Mouse (Mus musculus): ENCODE measurements around the gene Amh. TPM values are rescaled to one million over a fixed set of nuclear protein-coding genes. Genes with fewer than 3 reads are reported as not detected.
"Not testable (repeated sequence)": the region's sequence is repeated elsewhere in the genome, so short reads cannot be mapped to it uniquely, and the experiment has no call there.

Gene Amh
- polyA plus RNA-seq, 1 experiment from 2014 or later, result not detected

GRCm38 (mm10) chr10:80828587-80828986, 23.5 kb downstream of the Amh start:
- H3K27me3 ChIP-seq (ENCODE audit: control insufficient read depth, insufficient read depth, low read length), result not testable (repeated sequence)

GRCm38 (mm10) chr10:80829359-80830278, 24.6 kb downstream of the Amh start:
- no peak overlapping the region for H3K9ac ChIP-seq
- peaks cover 27% of the 10 kb centered on the region for H3K36me3 ChIP-seq (replicated peaks; ENCODE audit: control insufficient read depth, insufficient read depth)
- H3K27me3 ChIP-seq (ENCODE audit: control insufficient read depth, insufficient read depth, low read length), result peaks cover 16% of the 10 kb centered on the region
- no peak for ATAC-seq (ENCODE audit: low FRiP score)
- H3K4me3 ChIP-seq (replicated peaks; ENCODE audit: low read length), result no peak overlapping the region
- no peak overlapping the region for H3K27ac ChIP-seq
- H3K4me2 ChIP-seq (replicated peaks), result no peak overlapping the region
- no peaks in the 10 kb centered on the region for H3K9me3 ChIP-seq (ENCODE audit: control insufficient read depth, low read length)
- peaks cover 12% of the 10 kb centered on the region for H3K4me1 ChIP-seq (replicated peaks; ENCODE audit: control insufficient read depth, insufficient read depth, low read length)
- WGBS, result 74% methylated on average over 1 of the region's 1 CpGs
- no peak for DNase-seq (ENCODE audit: low spot score)

More at GRCm38 (mm10) chr10:80828587-80828986, 23.5 kb downstream of the Amh start:
- 86% methylated on average over 7 of the region's 9 CpGs for WGBS
- DNase-seq (ENCODE audit: low spot score); H3K27ac ChIP-seq; H3K9me3 ChIP-seq (ENCODE audit: control insufficient read depth, low read length); ATAC-seq (ENCODE audit: low FRiP score); H3K4me3 ChIP-seq (replicated peaks; ENCODE audit: low read length): not testable (repeated sequence)
- peaks cover 27% of the 10 kb centered on the region for H3K36me3 ChIP-seq (replicated peaks; ENCODE audit: control insufficient read depth, insufficient read depth)
- peak overlapping the region; percentile 91 for H3K4me2 ChIP-seq (replicated peaks)
- H3K9ac ChIP-seq, result 0 out of 2 replicates have a peak overlapping the region, but pooled peaks have one; percentile 96
- H3K4me1 ChIP-seq (replicated peaks; ENCODE audit: control insufficient read depth, insufficient read depth, low read length), result peaks cover 12% of the 10 kb centered on the region

GRCm38 (mm10) chr10:80831136-80831535, 26.1 kb downstream of the Amh start:
- ATAC-seq (ENCODE audit: low FRiP score), result no peak
- Histone ChIP-seq H3K27me3 (ENCODE audit: control insufficient read depth, insufficient read depth, low read length) (peaks cover 31% of the 10 kb centered on the region), H3K4me2 (replicated peaks) (no peak overlapping the region), H3K9ac (no peak overlapping the region), H3K27ac (no peak overlapping the region), H3K4me3 (replicated peaks; ENCODE audit: low read length) (no peak overlapping the region), H3K4me1 (replicated peaks; ENCODE audit: control insufficient read depth, insufficient read depth, low read length) (peaks cover 12% of the 10 kb centered on the region), H3K9me3 (ENCODE audit: control insufficient read depth, low read length) (no peaks in the 10 kb centered on the region), H3K36me3 (replicated peaks; ENCODE audit: control insufficient read depth, insufficient read depth) (peaks cover 33% of the 10 kb centered on the region)
- no peak for DNase-seq (ENCODE audit: low spot score)
- 3% methylated on average over 9 of the region's 9 CpGs for WGBS

GRCm38 (mm10) chr10:80832818-80833217, 27.8 kb downstream of the Amh start:
- Histone ChIP-seq H3K9ac (no peak overlapping the region), H3K4me1 (replicated peaks; ENCODE audit: control insufficient read depth, insufficient read depth, low read length) (peaks cover 8% of the 10 kb centered on the region), H3K9me3 (ENCODE audit: control insufficient read depth, low read length) (no peaks in the 10 kb centered on the region), H3K27me3 (ENCODE audit: control insufficient read depth, insufficient read depth, low read length) (peaks cover 35% of the 10 kb centered on the region), H3K36me3 (replicated peaks; ENCODE audit: control insufficient read depth, insufficient read depth) (peaks cover 33% of the 10 kb centered on the region), H3K4me2 (replicated peaks) (no peak overlapping the region), H3K4me3 (replicated peaks; ENCODE audit: low read length) (no peak overlapping the region), H3K27ac (no peak overlapping the region)
- ATAC-seq (ENCODE audit: low FRiP score) (no peak), DNase-seq (ENCODE audit: low spot score) (no peak)
- WGBS, result 38% methylated on average over 7 of the region's 7 CpGs

- Histone ChIP-seq H3K4me2 (replicated peaks) (peak overlapping the region; percentile 19), H3K9me3 (ENCODE audit: control insufficient read depth, low read length) (no peaks in the 10 kb centered on the region), H3K4me3 (replicated peaks; ENCODE audit: low read length) (peak overlapping the region; percentile 5; the same call in 1 of the 2 replicates), H3K27ac (no peak overlapping the region), H3K27me3 (ENCODE audit: control insufficient read depth, insufficient read depth, low read length) (peaks cover 36% of the 10 kb centered on the region), H3K9ac (peak overlapping the region; percentile 16; the same call in 1 of the 2 replicates), H3K36me3 (replicated peaks; ENCODE audit: control insufficient read depth, insufficient read depth) (peaks cover 17% of the 10 kb centered on the region; the same call in 1 of the 2 replicates), H3K4me1 (replicated peaks; ENCODE audit: control insufficient read depth, insufficient read depth, low read length) (no peaks in the 10 kb centered on the region)
- no peak for DNase-seq (ENCODE audit: low spot score)
- no peak for ATAC-seq (ENCODE audit: low FRiP score)
- 38% methylated on average over 30 of the region's 30 CpGs for WGBS
Observed at GRCm38 (mm10) chr10:80835617-80836016, 30.6 kb downstream of the Amh start.

- WGBS, result 46% methylated on average over 7 of the region's 7 CpGs
- H3K4me3 ChIP-seq (replicated peaks; ENCODE audit: low read length), result no peak overlapping the region
- no peaks in the 10 kb centered on the region for H3K4me1 ChIP-seq (replicated peaks; ENCODE audit: control insufficient read depth, insufficient read depth, low read length)
- ATAC-seq (ENCODE audit: low FRiP score) (no peak), DNase-seq (ENCODE audit: low spot score) (no peak)
- H3K9me3 ChIP-seq (ENCODE audit: control insufficient read depth, low read length), result no peaks in the 10 kb centered on the region
- 0 out of 2 replicates have a peak, but pooled peaks cover 11% of the 10 kb centered on the region for H3K36me3 ChIP-seq (replicated peaks; ENCODE audit: control insufficient read depth, insufficient read depth)
- H3K27me3 ChIP-seq (ENCODE audit: control insufficient read depth, insufficient read depth, low read length), result peaks cover 36% of the 10 kb centered on the region
- no peak overlapping the region for H3K9ac ChIP-seq
- H3K4me2 ChIP-seq (replicated peaks), result no peak overlapping the region
- H3K27ac ChIP-seq, result no peak overlapping the region
Observed at GRCm38 (mm10) chr10:80836949-80837379, 31.9 kb downstream of the Amh start.

- no peak overlapping the region for H3K9ac ChIP-seq
- no peak overlapping the region for H3K4me3 ChIP-seq (replicated peaks; ENCODE audit: low read length)
- DNase-seq (ENCODE audit: low spot score), result no peak
- H3K9me3 ChIP-seq (ENCODE audit: control insufficient read depth, low read length), result no peaks in the 10 kb centered on the region
- H3K27ac ChIP-seq, result no peak overlapping the region
- WGBS, result 23% methylated on average over 2 of the region's 2 CpGs
- peaks cover 43% of the 10 kb centered on the region for H3K27me3 ChIP-seq (ENCODE audit: control insufficient read depth, insufficient read depth, low read length)
- no peak for ATAC-seq (ENCODE audit: low FRiP score)
- 0 out of 2 replicates have a peak, but pooled peaks cover 6% of the 10 kb centered on the region for H3K36me3 ChIP-seq (replicated peaks; ENCODE audit: control insufficient read depth, insufficient read depth)
- no peak overlapping the region for H3K4me2 ChIP-seq (replicated peaks)
- H3K4me1 ChIP-seq (replicated peaks; ENCODE audit: control insufficient read depth, insufficient read depth, low read length), result no peaks in the 10 kb centered on the region
Observed at GRCm38 (mm10) chr10:80837827-80838226, 32.8 kb downstream of the Amh start.

- Histone ChIP-seq H3K4me1 (replicated peaks; ENCODE audit: control insufficient read depth, insufficient read depth, low read length) (0 out of 2 replicates have a peak, but pooled peaks cover 2% of the 10 kb centered on the region), H3K4me3 (replicated peaks; ENCODE audit: low read length) (no peak overlapping the region), H3K9me3 (ENCODE audit: control insufficient read depth, low read length) (no peaks in the 10 kb centered on the region), H3K27me3 (ENCODE audit: control insufficient read depth, insufficient read depth, low read length) (peaks cover 44% of the 10 kb centered on the region), H3K27ac (no peak overlapping the region), H3K9ac (no peak overlapping the region), H3K36me3 (replicated peaks; ENCODE audit: control insufficient read depth, insufficient read depth) (0 out of 2 replicates have a peak, but pooled peaks cover 6% of the 10 kb centered on the region), H3K4me2 (replicated peaks) (no peak overlapping the region)
- no peak for ATAC-seq (ENCODE audit: low FRiP score)
- DNase-seq (ENCODE audit: low spot score), result no peak
- WGBS, result 71% methylated on average over 2 of the region's 2 CpGs
Observed at GRCm38 (mm10) chr10:80838346-80838912, 33.4 kb downstream of the Amh start.

GRCm38 (mm10) chr10:80839848-80840247, 34.8 kb downstream of the Amh start:
- Histone ChIP-seq H3K27ac (no peak overlapping the region), H3K9me3 (ENCODE audit: control insufficient read depth, low read length) (no peaks in the 10 kb centered on the region), H3K4me2 (replicated peaks) (no peak overlapping the region), H3K4me1 (replicated peaks; ENCODE audit: control insufficient read depth, insufficient read depth, low read length) (peaks cover 5% of the 10 kb centered on the region; the same call in 1 of the 2 replicates), H3K9ac (no peak overlapping the region), H3K4me3 (replicated peaks; ENCODE audit: low read length) (no peak overlapping the region), H3K36me3 (replicated peaks; ENCODE audit: control insufficient read depth, insufficient read depth) (0 out of 2 replicates have a peak, but pooled peaks cover 6% of the 10 kb centered on the region), H3K27me3 (ENCODE audit: control insufficient read depth, insufficient read depth, low read length) (peaks cover 43% of the 10 kb centered on the region)
- WGBS, result 57% methylated on average over 6 of the region's 6 CpGs
- DNase-seq (ENCODE audit: low spot score) (no peak), ATAC-seq (ENCODE audit: low FRiP score) (no peak)
